Mouse (Mus musculus): Measurements from ENCODE around the gene Trim71.

- no peak for TF ChIP-seq CTCF (IDR thresholded peaks at IDR 0.05; ENCODE audit: low read depth, low read length)
- TF ChIP-seq POLR2A (IDR thresholded peaks at IDR 0.05; ENCODE audit: borderline replicate concordance, low read depth, low read length) = no peak
Observed at GRCm38 (mm10) chr9:114525073-114525633, 39.0 kb downstream of the Trim71 start.

All from bone marrow macrophage, adult 2 months (primary cell).